Mouse (Mus musculus): ENCODE results near the gene Esrrb. TPM values are rescaled to one million over a fixed set of nuclear protein-coding genes. Genes with fewer than 3 reads are reported as not detected.

Gene Esrrb
- polyA plus RNA-seq, 1 experiment from 2014 or later, result 0.14 TPM

GRCm38 (mm10) chr12:86423102-86423501 lies 62.2 kb downstream of the Esrrb start:
- Histone ChIP-seq H3K27me3 (ENCODE audit: control insufficient read depth, insufficient read depth, low read length) (peaks cover 41% of the 10 kb centered on the region), H3K9ac (replicated peaks; ENCODE audit: low read length) (no peak overlapping the region), H3K9me3 (replicated peaks; ENCODE audit: control insufficient read depth, low read length) (no peaks in the 10 kb centered on the region), H3K4me2 (ENCODE audit: low read depth, low read length) (no peak overlapping the region), H3K4me3 (ENCODE audit: low read depth, low read length) (no peak overlapping the region), H3K27ac (replicated peaks; ENCODE audit: low read depth, low read length) (no peak overlapping the region), H3K36me3 (replicated peaks; ENCODE audit: control insufficient read depth, insufficient read depth, low read depth, low read length) (no peaks in the 10 kb centered on the region), H3K4me1 (ENCODE audit: control insufficient read depth, insufficient read depth, low read length) (no peaks in the 10 kb centered on the region; the same call in 1 of the 2 replicates)
- WGBS, result 3% methylated on average over 13 of the region's 13 CpGs
- ATAC-seq (replicated peaks; ENCODE audit: insufficient number of reproducible peaks, low FRiP score, low TSS enrichment, low read depth) (no peak), DNase-seq (ENCODE audit: low spot score) (no peak)

- ATAC-seq (replicated peaks; ENCODE audit: insufficient number of reproducible peaks, low FRiP score, low TSS enrichment, low read depth), result no peak
- WGBS, result 60% methylated on average over 2 of the region's 2 CpGs
- H3K9ac ChIP-seq (replicated peaks; ENCODE audit: low read length), result no peak overlapping the region
- no peaks in the 10 kb centered on the region for H3K9me3 ChIP-seq (replicated peaks; ENCODE audit: control insufficient read depth, low read length)
- H3K36me3 ChIP-seq (replicated peaks; ENCODE audit: control insufficient read depth, insufficient read depth, low read depth, low read length), result no peaks in the 10 kb centered on the region
- H3K4me3 ChIP-seq (ENCODE audit: low read depth, low read length), result no peak overlapping the region
- no peak overlapping the region for H3K27ac ChIP-seq (replicated peaks; ENCODE audit: low read depth, low read length)
- H3K4me1 ChIP-seq (ENCODE audit: control insufficient read depth, insufficient read depth, low read length), result no peaks in the 10 kb centered on the region
- peak; percentile 49 for DNase-seq (ENCODE audit: low spot score)
- H3K27me3 ChIP-seq (ENCODE audit: control insufficient read depth, insufficient read depth, low read length), result peaks cover 13% of the 10 kb centered on the region
- no peak overlapping the region for H3K4me2 ChIP-seq (ENCODE audit: low read depth, low read length)
Measured at GRCm38 (mm10) chr12:86427585-86427984, 66.7 kb downstream of the Esrrb start.

DNA sequence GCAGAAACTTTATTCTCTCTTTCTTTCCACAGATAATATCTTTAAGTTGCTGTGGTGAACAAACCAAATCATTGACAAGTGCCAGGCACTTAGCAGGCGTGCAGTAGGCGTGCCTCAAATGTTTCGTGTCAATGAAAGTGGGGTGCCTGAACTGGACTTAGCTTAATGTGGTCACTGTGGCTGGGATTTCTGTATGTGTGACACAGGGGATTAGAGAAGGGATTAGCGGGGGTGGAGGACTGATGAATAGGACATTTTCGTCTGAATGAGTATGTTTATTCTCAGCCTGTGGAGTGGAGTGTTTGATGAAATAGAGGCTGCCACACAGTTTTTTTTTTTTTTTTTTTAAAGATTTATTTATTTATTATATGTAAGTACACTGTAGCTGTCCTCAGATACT lies 70.8 kb downstream of the Esrrb start:
- H3K4me3 ChIP-seq (ENCODE audit: low read depth, low read length), result no peak overlapping the region
- no peaks in the 10 kb centered on the region for H3K4me1 ChIP-seq (ENCODE audit: control insufficient read depth, insufficient read depth, low read length)
- no peak overlapping the region for H3K9ac ChIP-seq (replicated peaks; ENCODE audit: low read length)
- ATAC-seq (replicated peaks; ENCODE audit: insufficient number of reproducible peaks, low FRiP score, low TSS enrichment, low read depth), result no peak
- no peak overlapping the region for H3K27ac ChIP-seq (replicated peaks; ENCODE audit: low read depth, low read length)
- H3K4me2 ChIP-seq (ENCODE audit: low read depth, low read length), result no peak overlapping the region
- H3K36me3 ChIP-seq (replicated peaks; ENCODE audit: control insufficient read depth, insufficient read depth, low read depth, low read length), result no peaks in the 10 kb centered on the region
- 84% methylated on average over 5 of the region's 5 CpGs for WGBS
- H3K9me3 ChIP-seq (replicated peaks; ENCODE audit: control insufficient read depth, low read length), result no peaks in the 10 kb centered on the region
- DNase-seq (ENCODE audit: low spot score), result no peak
- H3K27me3 ChIP-seq (ENCODE audit: control insufficient read depth, insufficient read depth, low read length), result no peaks in the 10 kb centered on the region

- 0 out of 2 replicates have a peak overlapping the region, but pooled peaks have one; percentile 2 for H3K4me3 ChIP-seq (ENCODE audit: low read depth, low read length)
- DNase-seq (ENCODE audit: low spot score) (peak; percentile 89), ATAC-seq (replicated peaks; ENCODE audit: insufficient number of reproducible peaks, low FRiP score, low TSS enrichment, low read depth) (peak; percentile 72)
- no peak overlapping the region for H3K27ac ChIP-seq (replicated peaks; ENCODE audit: low read depth, low read length)
- no peaks in the 10 kb centered on the region for H3K36me3 ChIP-seq (replicated peaks; ENCODE audit: control insufficient read depth, insufficient read depth, low read depth, low read length)
- H3K27me3 ChIP-seq (ENCODE audit: control insufficient read depth, insufficient read depth, low read length), result no peaks in the 10 kb centered on the region
- H3K4me1 ChIP-seq (ENCODE audit: control insufficient read depth, insufficient read depth, low read length), result no peaks in the 10 kb centered on the region
- peak overlapping the region; percentile 29 for H3K4me2 ChIP-seq (ENCODE audit: low read depth, low read length)
- H3K9me3 ChIP-seq (replicated peaks; ENCODE audit: control insufficient read depth, low read length), result no peaks in the 10 kb centered on the region
- WGBS, result 3% methylated on average over 13 of the region's 13 CpGs
- peak overlapping the region; percentile 2; the same call in 1 of the 2 replicates for H3K9ac ChIP-seq (replicated peaks; ENCODE audit: low read length)
Measured at GRCm38 (mm10) chr12:86433371-86433821, 72.5 kb downstream of the Esrrb start.

- DNase-seq (ENCODE audit: low spot score) (no peak), ATAC-seq (replicated peaks; ENCODE audit: insufficient number of reproducible peaks, low FRiP score, low TSS enrichment, low read depth) (no peak)
- Histone ChIP-seq H3K4me1 (ENCODE audit: control insufficient read depth, insufficient read depth, low read length) (no peaks in the 10 kb centered on the region), H3K9me3 (replicated peaks; ENCODE audit: control insufficient read depth, low read length) (no peaks in the 10 kb centered on the region), H3K36me3 (replicated peaks; ENCODE audit: control insufficient read depth, insufficient read depth, low read depth, low read length) (no peaks in the 10 kb centered on the region), H3K4me2 (ENCODE audit: low read depth, low read length) (no peak overlapping the region), H3K27me3 (ENCODE audit: control insufficient read depth, insufficient read depth, low read length) (no peaks in the 10 kb centered on the region), H3K9ac (replicated peaks; ENCODE audit: low read length) (no peak overlapping the region), H3K4me3 (ENCODE audit: low read depth, low read length) (no peak overlapping the region), H3K27ac (replicated peaks; ENCODE audit: low read depth, low read length) (no peak overlapping the region)
- 79% methylated on average over 13 of the region's 13 CpGs for WGBS
Measured at GRCm38 (mm10) chr12:86435651-86436050, 74.7 kb downstream of the Esrrb start.

- Histone ChIP-seq H3K4me2 (ENCODE audit: low read depth, low read length) (no peak overlapping the region), H3K27me3 (ENCODE audit: control insufficient read depth, insufficient read depth, low read length) (no peaks in the 10 kb centered on the region), H3K9me3 (replicated peaks; ENCODE audit: control insufficient read depth, low read length) (no peaks in the 10 kb centered on the region), H3K36me3 (replicated peaks; ENCODE audit: control insufficient read depth, insufficient read depth, low read depth, low read length) (no peaks in the 10 kb centered on the region), H3K4me3 (ENCODE audit: low read depth, low read length) (no peak overlapping the region), H3K27ac (replicated peaks; ENCODE audit: low read depth, low read length) (no peak overlapping the region), H3K9ac (replicated peaks; ENCODE audit: low read length) (no peak overlapping the region), H3K4me1 (ENCODE audit: control insufficient read depth, insufficient read depth, low read length) (no peaks in the 10 kb centered on the region)
- DNase-seq (ENCODE audit: low spot score) (no peak), ATAC-seq (replicated peaks; ENCODE audit: insufficient number of reproducible peaks, low FRiP score, low TSS enrichment, low read depth) (no peak)
- 85% methylated on average over 5 of the region's 5 CpGs for WGBS
Measured at GRCm38 (mm10) chr12:86450848-86451247, 89.9 kb downstream of the Esrrb start.

GRCm38 (mm10) chr12:86455009-86455408 lies 94.1 kb downstream of the Esrrb start:
- Histone ChIP-seq H3K36me3 (replicated peaks; ENCODE audit: control insufficient read depth, insufficient read depth, low read depth, low read length) (no peaks in the 10 kb centered on the region), H3K4me2 (ENCODE audit: low read depth, low read length) (no peak overlapping the region), H3K9me3 (replicated peaks; ENCODE audit: control insufficient read depth, low read length) (no peaks in the 10 kb centered on the region), H3K4me1 (ENCODE audit: control insufficient read depth, insufficient read depth, low read length) (no peaks in the 10 kb centered on the region), H3K9ac (replicated peaks; ENCODE audit: low read length) (no peak overlapping the region), H3K27ac (replicated peaks; ENCODE audit: low read depth, low read length) (no peak overlapping the region), H3K27me3 (ENCODE audit: control insufficient read depth, insufficient read depth, low read length) (no peaks in the 10 kb centered on the region), H3K4me3 (ENCODE audit: low read depth, low read length) (no peak overlapping the region)
- no peak for DNase-seq (ENCODE audit: low spot score)
- ATAC-seq (replicated peaks; ENCODE audit: insufficient number of reproducible peaks, low FRiP score, low TSS enrichment, low read depth), result no peak
- WGBS, result 77% methylated on average over 1 of the region's 1 CpGs

DNA sequence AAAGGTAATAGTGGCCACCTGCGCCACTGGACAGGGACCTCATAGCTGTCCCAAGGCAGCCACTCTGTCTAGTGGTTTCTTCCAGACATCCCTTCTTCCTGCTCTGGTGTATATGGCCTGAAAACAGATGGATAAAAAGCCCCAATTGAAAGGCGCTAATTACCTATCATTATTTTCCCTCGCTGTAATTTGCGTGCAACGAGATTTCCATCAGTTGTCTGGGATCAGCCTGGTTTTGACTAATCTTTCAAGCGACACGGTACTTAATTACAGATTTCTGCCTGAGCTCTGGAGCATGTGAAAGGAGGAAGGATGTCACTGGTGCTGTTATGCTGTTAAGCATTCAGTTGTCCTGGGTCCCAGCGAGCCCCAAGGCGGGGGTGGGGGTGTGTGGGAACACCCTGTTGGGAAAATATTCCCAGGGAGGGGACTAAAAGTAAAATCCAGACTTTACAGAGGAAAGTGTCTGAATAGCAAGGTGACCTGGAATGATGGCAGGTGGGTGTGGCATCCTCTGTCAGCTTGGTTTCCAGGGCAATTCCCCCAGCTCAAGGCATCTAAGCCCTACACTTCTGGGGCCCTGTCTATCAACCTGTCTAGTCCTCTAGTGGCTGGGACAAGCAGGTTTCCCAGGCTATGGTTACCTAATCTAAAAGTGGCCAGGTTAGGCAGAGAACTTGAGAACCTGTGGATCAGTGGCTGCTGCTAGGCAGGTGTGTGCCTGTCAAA lies 102.0 kb downstream of the Esrrb start:
- Histone ChIP-seq H3K27ac (replicated peaks; ENCODE audit: low read depth, low read length) (no peak overlapping the region), H3K4me2 (ENCODE audit: low read depth, low read length) (no peak overlapping the region), H3K27me3 (ENCODE audit: control insufficient read depth, insufficient read depth, low read length) (no peaks in the 10 kb centered on the region), H3K4me3 (ENCODE audit: low read depth, low read length) (no peak overlapping the region), H3K9ac (replicated peaks; ENCODE audit: low read length) (no peak overlapping the region), H3K36me3 (replicated peaks; ENCODE audit: control insufficient read depth, insufficient read depth, low read depth, low read length) (no peaks in the 10 kb centered on the region), H3K4me1 (ENCODE audit: control insufficient read depth, insufficient read depth, low read length) (no peaks in the 10 kb centered on the region), H3K9me3 (replicated peaks; ENCODE audit: control insufficient read depth, low read length) (no peaks in the 10 kb centered on the region)
- 57% methylated on average over 9 of the region's 9 CpGs for WGBS
- DNase-seq (ENCODE audit: low spot score) (no peak), ATAC-seq (replicated peaks; ENCODE audit: insufficient number of reproducible peaks, low FRiP score, low TSS enrichment, low read depth) (no peak)
